Mouse (Mus musculus) embryo, embryonic 10.5 days (tissue): Measurements from ENCODE around the gene Kdelr2.

Experiments used
- DNase-seq: peaks from one replicate; pipeline ENCODE4 v3.0.0-alpha.2; 2015; ENCODE audit warnings: low spot score

The Kdelr2 gene

GRCm38 (mm10) chr5:143471165-143471546, 67.5 kb downstream of the Kdelr2 start:
- no peak for DNase-seq
